Mouse (Mus musculus): Measurements from ENCODE around the gene Stard7.

- TF ChIP-seq CTCF (IDR thresholded peaks at IDR 0.05; ENCODE audit: low read depth), result 0 out of 2 replicates have a peak, but pooled peaks have one; percentile 20
- TF ChIP-seq EP300 (IDR thresholded peaks at IDR 0.05; ENCODE audit: low read depth), result no peak
These were observed 2.2 kb upstream of the Stard7 start for GRCm38 (mm10) chr2:127267854-127268253.
